Mouse (Mus musculus) forebrain, postnatal 0 days (tissue): ENCODE data around the gene Thrb. TPM values are rescaled to one million over a fixed set of nuclear protein-coding genes. Genes with fewer than 3 reads are reported as not detected.

ENCODE experiments used
- ATAC-seq: fragments of 200-750 bp; cut with Nextera tagmentation; 2 replicates; pipeline ENCODE4 v1.8.0; 2017; ENCODE audit warnings: mild to moderate bottlenecking, moderate library complexity
- DNase-seq: peaks from one replicate; pipeline ENCODE4 v3.0.0-alpha.2; 2015
- H3K27ac ChIP-seq: fragments of 300-500 bp; sonication (generic); 2 replicates; pipeline ENCODE4 v1.5.1; 2014; ENCODE audit warnings: low read depth, mild to moderate bottlenecking, antibody characterized with exemption, low read length, moderate library complexity, mixed read lengths
- H3K27me3 ChIP-seq: fragments of 300-500 bp; sonication (generic); 2 replicates; pipeline ENCODE4 v1.6.1; 2014; ENCODE audit warnings: mild to moderate bottlenecking, low read length, mixed read lengths; ENCODE audit not compliant: insufficient read depth
- H3K36me3 ChIP-seq: fragments of 300-500 bp; sonication (generic); 2 replicates; pipeline ENCODE4 v1.6.1; 2014; ENCODE audit warnings: mild to moderate bottlenecking, moderate library complexity; ENCODE audit not compliant: insufficient read depth
- H3K4me1 ChIP-seq: fragments of 300-500 bp; sonication (generic); 2 replicates; pipeline ENCODE4 v1.6.1; 2014; ENCODE audit warnings: antibody characterized with exemption; ENCODE audit not compliant: insufficient read depth
- H3K4me2 ChIP-seq: fragments of 300-500 bp; sonication (generic); 2 replicates; pipeline ENCODE4 v1.6.1; 2014; ENCODE audit warnings: low read depth, mild to moderate bottlenecking, moderate library complexity
- H3K4me3 ChIP-seq: fragments of 300-500 bp; sonication (generic); 2 replicates; pipeline ENCODE4 v1.5.1; 2014; ENCODE audit warnings: low read depth, low read length, mixed read lengths
- H3K9ac ChIP-seq: fragments of 300-500 bp; sonication (generic); 2 replicates; pipeline ENCODE4 v1.6.1; 2014; ENCODE audit warnings: mild to moderate bottlenecking
- H3K9me3 ChIP-seq: fragments of 300-500 bp; sonication (generic); 2 replicates; pipeline ENCODE4 v1.6.1; 2016; ENCODE audit warnings: low read length
- CTCF ChIP-seq: sonication (generic); IDR thresholded peaks from 2 replicates; pipeline ENCODE4 v1.5.1; 2016; ENCODE audit warnings: antibody characterized with exemption, control low read depth, low read depth
- WGBS: fragments of 180-500 bp; shearing (Covaris S2); extraction: QIAGEN DNeasy Blood & Tissue Kit; methylation state at CpG from one replicate; pipeline ENCODE4 v1.1.7; 2014; 5-methylcytosine and 5-hydroxymethylcytosine counted together
- polyA plus RNA-seq: library from polyadenylated mRNA; unstranded; fragments of >200 nt; fragmentation: Nextera tagmentation; extraction: Ambion mirVana; gene quantifications from 2 replicates; pipeline ENCODE4 v1.2.1, GENCODE M21; 2015
- total RNA-seq: library from RNA; depleted of rRNA; stranded (reverse); fragments of >200 nt; gene quantifications from 2 replicates; pipeline ENCODE4 v1.2.3, GENCODE M21; 2014

Gene Thrb
- total and polyA plus RNA-seq, 2 experiments from 2014 or later: 3.3 to 6.2 TPM

DNA sequence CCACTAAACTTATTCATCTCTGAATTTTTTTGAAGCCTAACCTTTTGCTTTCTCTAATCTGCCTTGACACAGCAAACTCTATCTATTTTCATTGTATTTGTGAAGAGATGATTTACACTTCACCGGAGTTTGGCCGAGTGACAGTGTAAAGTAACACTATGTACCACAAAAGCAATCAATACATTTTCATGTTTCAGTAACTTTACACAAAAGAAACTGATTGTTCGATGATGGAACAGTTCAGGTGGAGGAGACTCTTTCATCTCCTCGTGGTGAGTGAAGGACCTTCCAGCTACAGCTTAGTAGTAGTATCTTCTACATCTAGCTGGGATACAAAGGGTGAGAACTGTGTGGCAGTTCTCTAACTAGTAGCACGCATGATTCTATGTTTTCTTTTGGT lies 5.0 kb upstream of the Thrb start:
- no peak for DNase-seq
- H3K4me1 ChIP-seq: no peaks in the 10 kb centered on the region
- H3K4me2 ChIP-seq: no peak overlapping the region
- H3K4me3 ChIP-seq: no peak overlapping the region
- 47% methylated on average over 5 of the region's 5 CpGs for WGBS
- no peaks in the 10 kb centered on the region for H3K9me3 ChIP-seq
- H3K36me3 ChIP-seq: no peaks in the 10 kb centered on the region
- H3K9ac ChIP-seq: no peak overlapping the region
- no peak for ATAC-seq
- TF ChIP-seq CTCF: no peak
- H3K27ac ChIP-seq: no peak overlapping the region
- H3K27me3 ChIP-seq: no peaks in the 10 kb centered on the region

DNA sequence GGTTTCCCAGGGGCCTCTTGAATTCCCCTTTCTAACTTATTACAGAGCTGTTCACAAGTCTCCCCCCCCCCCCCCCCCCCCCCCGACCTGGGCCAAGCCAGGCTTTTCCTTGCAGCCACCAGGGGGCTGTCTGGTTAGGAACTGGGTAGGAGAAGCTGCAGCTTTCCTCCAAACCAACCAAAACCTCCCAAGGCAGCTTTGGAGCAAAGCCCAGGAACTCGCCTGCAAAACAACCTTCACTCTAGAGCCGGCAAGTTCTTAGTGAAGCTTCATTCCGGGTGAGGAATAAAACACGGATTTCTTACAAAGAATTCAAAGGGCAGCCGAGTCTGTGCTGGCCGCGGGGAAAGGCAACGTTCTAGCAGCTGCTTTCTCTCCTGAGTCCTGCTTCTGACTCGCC lies 1.0 kb upstream of the Thrb start:
- H3K36me3 ChIP-seq: no peaks in the 10 kb centered on the region
- H3K4me1 ChIP-seq: no peaks in the 10 kb centered on the region
- H3K27me3 ChIP-seq: peaks cover 8% of the 10 kb centered on the region; the same call in 1 of the 2 replicates
- peak; percentile 74 for ATAC-seq
- peak; percentile 69 for TF ChIP-seq CTCF
- DNase-seq: peak; percentile 87
- no peaks in the 10 kb centered on the region for H3K9me3 ChIP-seq
- no peak overlapping the region for H3K27ac ChIP-seq
- WGBS: under 1% methylated on average over 10 of the region's 10 CpGs
- H3K4me3 ChIP-seq: peak overlapping the region; percentile 73
- H3K9ac ChIP-seq: no peak overlapping the region
- peak overlapping the region; percentile 98 for H3K4me2 ChIP-seq

- Histone ChIP-seq H3K9me3 (no peaks in the 10 kb centered on the region), H3K36me3 (no peaks in the 10 kb centered on the region), H3K9ac (peak overlapping the region; percentile 70), H3K4me3 (peak overlapping the region; percentile 73), H3K27ac (peak overlapping the region; percentile 21; the same call in 1 of the 2 replicates), H3K4me1 (no peaks in the 10 kb centered on the region), H3K27me3 (peaks cover 8% of the 10 kb centered on the region; the same call in 1 of the 2 replicates), H3K4me2 (peak overlapping the region; percentile 98)
- ATAC-seq (peak; percentile 90), DNase-seq (peak; percentile 65)
- WGBS: 1% methylated on average over 81 of the region's 82 CpGs
- peak; percentile 46 for TF ChIP-seq CTCF
Measured at GRCm38 (mm10) chr14:17660329-17661099, 453 bp downstream of the Thrb start.

DNA sequence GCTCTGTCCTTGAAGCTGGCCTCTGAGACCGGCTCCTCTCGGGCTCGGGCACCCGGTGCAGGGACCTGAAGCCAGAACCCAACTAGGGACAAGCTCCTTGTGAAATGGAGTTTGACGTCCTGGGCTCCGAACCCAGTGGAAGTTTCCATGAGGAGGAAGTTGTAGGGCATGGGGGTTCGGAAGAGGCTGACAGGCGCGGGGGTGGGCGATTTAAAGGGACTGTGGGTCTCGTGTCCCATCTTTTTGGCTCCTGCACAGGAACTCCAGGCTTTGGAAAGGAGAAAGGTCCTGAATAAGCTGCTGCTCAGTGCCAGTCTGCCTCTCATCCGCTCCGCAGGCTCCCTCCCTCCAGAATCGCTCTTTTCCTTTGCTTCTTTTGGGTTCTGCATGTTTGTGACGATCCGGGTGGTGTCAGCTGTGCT lies 1.1 kb downstream of the Thrb start:
- no peaks in the 10 kb centered on the region for H3K9me3 ChIP-seq
- H3K27me3 ChIP-seq: peaks cover 8% of the 10 kb centered on the region; the same call in 1 of the 2 replicates
- ATAC-seq (peak; percentile 45), DNase-seq (peak; percentile 58)
- H3K36me3 ChIP-seq: no peaks in the 10 kb centered on the region
- TF ChIP-seq CTCF: no peak
- under 1% methylated on average over 16 of the region's 16 CpGs for WGBS
- peak overlapping the region; percentile 98 for H3K4me2 ChIP-seq
- peak overlapping the region; percentile 70 for H3K9ac ChIP-seq
- peak overlapping the region; percentile 73 for H3K4me3 ChIP-seq
- H3K4me1 ChIP-seq: no peaks in the 10 kb centered on the region
- H3K27ac ChIP-seq: no peak overlapping the region

- peak overlapping the region; percentile 98 for H3K4me2 ChIP-seq
- 33% methylated on average over 5 of the region's 5 CpGs for WGBS
- peak overlapping the region; percentile 73 for H3K4me3 ChIP-seq
Measured at GRCm38 (mm10) chr14:17662087-17662486, 2.0 kb downstream of the Thrb start.

GRCm38 (mm10) chr14:17674335-17674734 lies 14.3 kb downstream of the Thrb start:
- no peak for DNase-seq
- no peak for TF ChIP-seq CTCF
- no peak overlapping the region for H3K27ac ChIP-seq
- ATAC-seq: no peak
- H3K4me3 ChIP-seq: no peak overlapping the region
- H3K9me3 ChIP-seq: no peaks in the 10 kb centered on the region
- no peaks in the 10 kb centered on the region for H3K27me3 ChIP-seq
- no peak overlapping the region for H3K4me2 ChIP-seq
- H3K9ac ChIP-seq: no peak overlapping the region
- H3K4me1 ChIP-seq: no peaks in the 10 kb centered on the region
- no peaks in the 10 kb centered on the region for H3K36me3 ChIP-seq
- WGBS: 86% methylated on average over 1 of the region's 1 CpGs

More at GRCm38 (mm10) chr14:17662087-17662486, 2.0 kb downstream of the Thrb start:
- H3K4me1 ChIP-seq: no peaks in the 10 kb centered on the region
- H3K9ac ChIP-seq: no peak overlapping the region
- ATAC-seq (no peak), DNase-seq (no peak)
- H3K27me3 ChIP-seq: peaks cover 8% of the 10 kb centered on the region; the same call in 1 of the 2 replicates
- H3K27ac ChIP-seq: no peak overlapping the region
- TF ChIP-seq CTCF: no peak
- H3K36me3 ChIP-seq: no peaks in the 10 kb centered on the region
- H3K9me3 ChIP-seq: no peaks in the 10 kb centered on the region

- no peaks in the 10 kb centered on the region for H3K36me3 ChIP-seq
- 96% methylated on average over 3 of the region's 3 CpGs for WGBS
- H3K27ac ChIP-seq: no peak overlapping the region
- no peak overlapping the region for H3K4me3 ChIP-seq
- no peak overlapping the region for H3K4me2 ChIP-seq
- H3K9ac ChIP-seq: no peak overlapping the region
- ATAC-seq (no peak), DNase-seq (no peak)
- no peaks in the 10 kb centered on the region for H3K27me3 ChIP-seq
- no peaks in the 10 kb centered on the region for H3K9me3 ChIP-seq
- TF ChIP-seq CTCF: no peak
- no peaks in the 10 kb centered on the region for H3K4me1 ChIP-seq
Measured at GRCm38 (mm10) chr14:17675214-17675613, 15.2 kb downstream of the Thrb start.
